Mouse (Mus musculus) kidney, adult 2 months (tissue): ENCODE results near the gene Nol7.

Experiments
- CTCF ChIP-seq: fragments of 200-500 bp; conservative IDR thresholded peaks from 2 replicates; pipeline ENCODE4 v1.5.1; 2011; ENCODE audit warnings: low read depth, mild to moderate bottlenecking, control low read depth, low read length, moderate library complexity, mixed read lengths; ENCODE audit not compliant: insufficient read depth, insufficient read length
- POLR2A ChIP-seq: fragments of 200-500 bp; IDR thresholded peaks from one replicate; pipeline ENCODE4 v1.6.1; 2011; ENCODE audit warnings: low read depth, low read length, control low read depth

DNA sequence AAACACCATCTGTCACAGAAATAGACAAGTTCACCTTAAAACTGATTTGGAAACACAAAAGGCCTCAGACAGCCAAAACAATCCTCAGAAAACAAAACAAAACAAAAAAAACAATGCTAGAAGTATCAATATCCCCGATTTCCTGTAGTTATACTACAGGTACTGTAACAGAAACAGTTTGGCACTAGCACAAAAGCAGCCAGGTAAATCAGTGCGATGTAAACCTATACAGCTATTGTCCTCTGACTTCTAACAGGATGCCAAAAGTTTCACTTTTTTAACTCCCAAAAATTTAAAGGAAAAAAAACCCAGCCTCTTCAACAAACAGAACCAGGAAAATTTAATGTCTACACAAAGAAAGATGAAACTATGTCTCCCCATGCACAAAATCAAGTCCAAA, 54.0 kb downstream of the Nol7 start:
- TF ChIP-seq POLR2A: no peak
- no peak for TF ChIP-seq CTCF
